Mouse (Mus musculus) lung, postnatal 0 days (tissue): Measurements from ENCODE around the gene Defb15.

Experiments
- CTCF ChIP-seq: IDR thresholded peaks from 2 replicates; pipeline ENCODE4 v1.5.1; 2016; ENCODE audit warnings: antibody characterized with exemption, mild to moderate bottlenecking
- EP300 ChIP-seq: IDR thresholded peaks from 2 replicates; pipeline ENCODE4 v1.6.1; 2016; ENCODE audit warnings: antibody characterized with exemption, mild to moderate bottlenecking, control low read depth

GRCm38 (mm10) chr8:21911931-21912330 is 20.6 kb downstream of the Defb15 start:
- no peak for TF ChIP-seq CTCF
- TF ChIP-seq EP300 = no peak
